Mouse (Mus musculus): Measurements from ENCODE around the gene Emp2. TPM values are rescaled to one million over a fixed set of nuclear protein-coding genes. Genes with fewer than 3 reads are reported as not detected.

The Emp2 gene
- 23.3 and 23.9 TPM in 2 replicates for polyA plus RNA-seq (2015; fragmentation: Nextera tagmentation; extraction: Ambion mirVana)

GRCm38 (mm10) chr16:10313646-10314088, at the start of gene Emp2:
Gene Emp2, minus strand, starts transcription at chr16:10313968.
- H3K27ac ChIP-seq (replicated peaks): peak within 1 kb of the TSS; percentile 63
- peaks cover 15% of the 10 kb centered on the region; the same call in 1 of the 2 replicates for H3K27me3 ChIP-seq (replicated peaks)
- under 1% methylated on average over 36 of the region's 40 CpGs for WGBS
- peak; percentile 64 for ATAC-seq (ENCODE audit: extremely low read depth, insufficient number of reproducible peaks, low FRiP score, low TSS enrichment)
- H3K4me1 ChIP-seq: peaks cover 37% of the 10 kb centered on the region
- H3K4me3 ChIP-seq: peak within 1 kb of the TSS; percentile 65
- no peaks in the 10 kb centered on the region for H3K36me3 ChIP-seq
- H3K9me3 ChIP-seq: no peaks in the 10 kb centered on the region
- peak within 1 kb of the TSS; percentile 76 for H3K4me2 ChIP-seq
- peak within 1 kb of the TSS; percentile 90 for H3K9ac ChIP-seq

GRCm38 (mm10) chr16:10363061-10363460, 49.3 kb upstream of the Emp2 start:
- peaks cover 16% of the 10 kb centered on the region for H3K27me3 ChIP-seq (replicated peaks)
- no peak overlapping the region for H3K9ac ChIP-seq
- peaks cover 17% of the 10 kb centered on the region for H3K4me1 ChIP-seq
- H3K36me3 ChIP-seq: no peaks in the 10 kb centered on the region
- no peak overlapping the region for H3K4me2 ChIP-seq
- no peak overlapping the region for H3K4me3 ChIP-seq
- WGBS: 53% methylated on average over 1 of the region's 1 CpGs
- no peak overlapping the region for H3K27ac ChIP-seq (replicated peaks)
- no peaks in the 10 kb centered on the region for H3K9me3 ChIP-seq
- no peak for ATAC-seq (ENCODE audit: extremely low read depth, insufficient number of reproducible peaks, low FRiP score, low TSS enrichment)

GRCm38 (mm10) chr16:10359241-10359640, 45.5 kb upstream of the Emp2 start:
- no peak overlapping the region for H3K9ac ChIP-seq
- H3K27ac ChIP-seq (replicated peaks): no peak overlapping the region
- ATAC-seq (ENCODE audit: extremely low read depth, insufficient number of reproducible peaks, low FRiP score, low TSS enrichment): no peak

GRCm38 (mm10) chr16:10358010-10358934, 44.5 kb upstream of the Emp2 start:
- no peak overlapping the region for H3K9ac ChIP-seq
- WGBS: 17% methylated on average over 30 of the region's 30 CpGs
- H3K36me3 ChIP-seq: no peaks in the 10 kb centered on the region
- peaks cover 16% of the 10 kb centered on the region for H3K27me3 ChIP-seq (replicated peaks)
- H3K4me1 ChIP-seq: peaks cover 31% of the 10 kb centered on the region
- no peaks in the 10 kb centered on the region for H3K9me3 ChIP-seq
- peak overlapping the region; percentile 57 for H3K4me2 ChIP-seq
- H3K4me3 ChIP-seq: peak overlapping the region; percentile 25
- peak; percentile 88 for ATAC-seq (ENCODE audit: extremely low read depth, insufficient number of reproducible peaks, low FRiP score, low TSS enrichment)
- no peak overlapping the region for H3K27ac ChIP-seq (replicated peaks)

More at GRCm38 (mm10) chr16:10359241-10359640, 45.5 kb upstream of the Emp2 start:
- no peaks in the 10 kb centered on the region for H3K9me3 ChIP-seq
- no peak overlapping the region for H3K4me3 ChIP-seq
- H3K36me3 ChIP-seq: no peaks in the 10 kb centered on the region
- H3K4me2 ChIP-seq: no peak overlapping the region
- peaks cover 16% of the 10 kb centered on the region for H3K27me3 ChIP-seq (replicated peaks)
- 78% methylated on average over 6 of the region's 6 CpGs for WGBS
- peaks cover 31% of the 10 kb centered on the region for H3K4me1 ChIP-seq

- Histone ChIP-seq H3K4me2 (no peak overlapping the region), H3K9me3 (no peaks in the 10 kb centered on the region), H3K27me3 (replicated peaks) (peaks cover 5% of the 10 kb centered on the region; the same call in 1 of the 2 replicates), H3K4me1 (peaks cover 49% of the 10 kb centered on the region), H3K27ac (replicated peaks) (peak overlapping the region; percentile 61), H3K36me3 (no peaks in the 10 kb centered on the region), H3K4me3 (no peak overlapping the region), H3K9ac (no peak overlapping the region)
- ATAC-seq (ENCODE audit: extremely low read depth, insufficient number of reproducible peaks, low FRiP score, low TSS enrichment): no peak
These were observed 41.2 kb upstream of the Emp2 start for GRCm38 (mm10) chr16:10355004-10355403.

- no peaks in the 10 kb centered on the region for H3K36me3 ChIP-seq
- no peak overlapping the region for H3K4me3 ChIP-seq
- peak overlapping the region; percentile 42 for H3K4me2 ChIP-seq
- 0 out of 2 replicates have a peak overlapping the region, but pooled peaks have one; percentile 2 for H3K27ac ChIP-seq (replicated peaks)
- H3K4me1 ChIP-seq: peaks cover 54% of the 10 kb centered on the region
- H3K9ac ChIP-seq: 0 out of 2 replicates have a peak overlapping the region, but pooled peaks have one; percentile 26
- H3K9me3 ChIP-seq: no peaks in the 10 kb centered on the region
- no peak for ATAC-seq (ENCODE audit: extremely low read depth, insufficient number of reproducible peaks, low FRiP score, low TSS enrichment)
- 32% methylated on average over 9 of the region's 9 CpGs for WGBS
- no peaks in the 10 kb centered on the region for H3K27me3 ChIP-seq (replicated peaks)
These were observed 37.4 kb upstream of the Emp2 start for GRCm38 (mm10) chr16:10351050-10351636.

GRCm38 (mm10) chr16:10349876-10350275, 36.1 kb upstream of the Emp2 start:
- Histone ChIP-seq H3K27me3 (replicated peaks) (no peaks in the 10 kb centered on the region), H3K36me3 (no peaks in the 10 kb centered on the region), H3K4me2 (0 out of 2 replicates have a peak overlapping the region, but pooled peaks have one; percentile 14), H3K9me3 (no peaks in the 10 kb centered on the region), H3K27ac (replicated peaks) (peak overlapping the region; percentile 86), H3K4me1 (peaks cover 41% of the 10 kb centered on the region), H3K4me3 (no peak overlapping the region), H3K9ac (0 out of 2 replicates have a peak overlapping the region, but pooled peaks have one; percentile 29)
- no peak for ATAC-seq (ENCODE audit: extremely low read depth, insufficient number of reproducible peaks, low FRiP score, low TSS enrichment)
- 48% methylated on average over 5 of the region's 10 CpGs for WGBS

- no peaks in the 10 kb centered on the region for H3K9me3 ChIP-seq
- 0 out of 2 replicates have a peak overlapping the region, but pooled peaks have one; percentile 14 for H3K4me2 ChIP-seq
- H3K9ac ChIP-seq: peak overlapping the region; percentile 29; the same call in 1 of the 2 replicates
- no peak for ATAC-seq (ENCODE audit: extremely low read depth, insufficient number of reproducible peaks, low FRiP score, low TSS enrichment)
- no peak overlapping the region for H3K4me3 ChIP-seq
- peaks cover 36% of the 10 kb centered on the region for H3K4me1 ChIP-seq
- H3K36me3 ChIP-seq: no peaks in the 10 kb centered on the region
- 34% methylated on average over 5 of the region's 5 CpGs for WGBS
- H3K27me3 ChIP-seq (replicated peaks): no peaks in the 10 kb centered on the region
- H3K27ac ChIP-seq (replicated peaks): peak overlapping the region; percentile 86
These were observed 35.7 kb upstream of the Emp2 start for GRCm38 (mm10) chr16:10349436-10349835.

- Histone ChIP-seq H3K27me3 (replicated peaks) (no peaks in the 10 kb centered on the region), H3K27ac (replicated peaks) (no peak overlapping the region), H3K4me2 (no peak overlapping the region), H3K9ac (no peak overlapping the region), H3K4me3 (no peak overlapping the region), H3K4me1 (peaks cover 34% of the 10 kb centered on the region), H3K9me3 (no peaks in the 10 kb centered on the region), H3K36me3 (no peaks in the 10 kb centered on the region)
- WGBS: 81% methylated on average over 7 of the region's 7 CpGs
- ATAC-seq (ENCODE audit: extremely low read depth, insufficient number of reproducible peaks, low FRiP score, low TSS enrichment): no peak
These were observed 33.8 kb upstream of the Emp2 start for GRCm38 (mm10) chr16:10347551-10347950.

GRCm38 (mm10) chr16:10341110-10341509, 27.3 kb upstream of the Emp2 start:
- WGBS: 65% methylated on average over 4 of the region's 4 CpGs
- ATAC-seq (ENCODE audit: extremely low read depth, insufficient number of reproducible peaks, low FRiP score, low TSS enrichment): no peak
- no peaks in the 10 kb centered on the region for H3K27me3 ChIP-seq (replicated peaks)

GRCm38 (mm10) chr16:10339930-10340329, 26.2 kb upstream of the Emp2 start:
- ATAC-seq (ENCODE audit: extremely low read depth, insufficient number of reproducible peaks, low FRiP score, low TSS enrichment): no peak
- Histone ChIP-seq H3K4me2 (no peak overlapping the region), H3K27ac (replicated peaks) (no peak overlapping the region), H3K9me3 (no peaks in the 10 kb centered on the region), H3K4me3 (no peak overlapping the region), H3K9ac (no peak overlapping the region), H3K27me3 (replicated peaks) (no peaks in the 10 kb centered on the region), H3K4me1 (peaks cover 29% of the 10 kb centered on the region), H3K36me3 (no peaks in the 10 kb centered on the region)
- WGBS: 88% methylated on average over 10 of the region's 10 CpGs

More at GRCm38 (mm10) chr16:10341110-10341509, 27.3 kb upstream of the Emp2 start:
- Histone ChIP-seq H3K4me1 (peaks cover 29% of the 10 kb centered on the region), H3K4me2 (no peak overlapping the region), H3K27ac (replicated peaks) (no peak overlapping the region), H3K9ac (no peak overlapping the region), H3K4me3 (no peak overlapping the region), H3K36me3 (no peaks in the 10 kb centered on the region), H3K9me3 (no peaks in the 10 kb centered on the region)
